Mouse (Mus musculus) thymus, adult 2 months (tissue): ENCODE data around the gene Wnt2b.

Source experiments
- CTCF ChIP-seq: fragments of 200-500 bp; IDR thresholded peaks from 2 replicates; pipeline ENCODE4 v1.5.1; 2012; ENCODE audit warnings: mild to moderate bottlenecking, control low read depth, low read length, moderate library complexity, borderline replicate concordance; ENCODE audit not compliant: control insufficient read depth, poor library complexity, insufficient read depth; ENCODE audit errors: extremely low read depth
- POLR2A ChIP-seq: fragments of 200-500 bp; IDR thresholded peaks from 2 replicates; pipeline ENCODE4 v1.6.1; 2012; ENCODE audit warnings: mild to moderate bottlenecking, low read length, control low read depth, moderate library complexity; ENCODE audit not compliant: control insufficient read depth, poor library complexity, insufficient read depth; ENCODE audit errors: extremely low read depth

DNA sequence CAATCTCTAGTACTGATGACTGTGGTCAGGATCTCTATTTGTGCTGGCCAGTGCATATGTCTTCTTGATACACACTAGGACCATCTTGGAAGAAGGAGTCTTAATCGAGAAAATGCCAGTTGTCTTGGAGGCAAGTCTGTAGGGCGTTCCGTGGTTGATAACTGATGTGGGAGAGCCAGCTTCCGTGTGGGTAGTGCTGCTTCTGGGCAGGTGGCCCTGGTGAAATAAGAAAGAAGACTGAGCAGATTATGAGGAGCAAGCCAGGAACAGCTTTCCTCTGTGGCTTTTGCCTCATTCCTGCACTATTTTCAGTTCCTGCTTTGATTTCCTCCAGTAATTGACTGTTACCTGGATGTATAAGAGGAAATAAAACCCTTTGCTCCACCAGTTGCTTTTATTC lies 56.3 kb downstream of the Wnt2b start:
- TF ChIP-seq CTCF: no peak
- TF ChIP-seq POLR2A: no peak
